In genomic region chr2:124751832-124752231, GRCm38 (mm10) we compare ENCODE assay signal across 30 mouse cellular contexts.
DNase-seq lines count a peak whose midpoint lies in the region; ATAC-seq lines count a peak whose summit lies in the region.
"Had no signal": no experiment of that assay in that cellular context is flagged by ENCODE, and none has a peak within 500 bp of the region (broad histone marks: within the 10 kb centered on the region; RNA-seq: fewer than 3 reads in every experiment).

No protein-coding gene starts in this region.

- H3K9ac ChIP-seq in hindbrain, embryonic 16.5 days (ENCODE audit: low read depth, low read length), result no peak overlapping the region
- no peak overlapping the region for H3K9ac ChIP-seq in intestine, embryonic 15.5 days
- H3K9ac ChIP-seq: heart, embryonic 15.5 days; hindbrain, embryonic 14.5 days; liver, embryonic 14.5 days; neural tube, embryonic 13.5 days; stomach, embryonic 15.5 days had no signal

- no peak overlapping the region for H3K27ac ChIP-seq in hindbrain, embryonic 16.5 days (ENCODE audit: low read depth, low read length)
- no peak overlapping the region for H3K27ac ChIP-seq in intestine, embryonic 15.5 days
- H3K27ac ChIP-seq: gastrocnemius, adult 2 months; heart, embryonic 15.5 days; hindbrain, embryonic 14.5 days; liver, embryonic 14.5 days; macrophage; neural tube, embryonic 13.5 days; stomach, embryonic 15.5 days had no signal

- intact Hi-C loops in left cerebral cortex, postnatal 4 days (cut with DNase I), result no loop called here

- no peak overlapping the region for H3K4me2 ChIP-seq in hindbrain, embryonic 16.5 days (ENCODE audit: low read length)
- H3K4me2 ChIP-seq in intestine, embryonic 15.5 days (replicated peaks), result no peak overlapping the region
- H3K4me2 ChIP-seq: heart, embryonic 15.5 days; hindbrain, embryonic 14.5 days; midbrain, embryonic 11.5 days; neural tube, embryonic 13.5 days; stomach, embryonic 15.5 days had no signal

- 78% methylated on average over 4 of the region's 4 CpGs for WGBS in hindbrain, embryonic 16.5 days
- 72% methylated on average over 4 of the region's 4 CpGs for WGBS in intestine, embryonic 15.5 days

- DNase-seq in spleen, postnatal 36 days (ENCODE audit: low spot score in 2 of 2), result peak; percentile 2 to 21
- no peak for DNase-seq in spleen, adult 18-20 months
- no peak for DNase-seq in gastrocnemius, postnatal 10 days
- no peak for DNase-seq in left cerebral cortex, postnatal 4 days
- DNase-seq: adrenal gland, adult 8-10 months; cerebellum, adult 11 months; cerebellum, adult 9-10 months; gastrocnemius, adult 2 months; heart, postnatal 36 days; kidney, postnatal 14 days; layer of hippocampus, adult 9-11 months; liver; lung, adult 2 months; lung, postnatal 10 days; thymus, postnatal 14 days had no signal

- no peaks in the 10 kb centered on the region for H3K9me3 ChIP-seq in hindbrain, embryonic 16.5 days (ENCODE audit: control insufficient read depth, low read length)
- no peaks in the 10 kb centered on the region for H3K9me3 ChIP-seq in intestine, embryonic 15.5 days
- H3K9me3 ChIP-seq: heart, embryonic 15.5 days; neural tube, embryonic 13.5 days; stomach, embryonic 15.5 days had no signal

- H3K4me3 ChIP-seq in hindbrain, embryonic 16.5 days (ENCODE audit: low read length), result no peak overlapping the region
- no peak overlapping the region for H3K4me3 ChIP-seq in intestine, embryonic 15.5 days (replicated peaks)
- H3K4me3 ChIP-seq: erythroblast, embryonic 14.5 days; gastrocnemius, adult 2 months; heart, embryonic 15.5 days; neural tube, embryonic 13.5 days; stomach, embryonic 15.5 days had no signal

- H3K27me3 ChIP-seq in hindbrain, embryonic 16.5 days (replicated peaks; ENCODE audit: control insufficient read depth, insufficient read depth, low read length), result no peaks in the 10 kb centered on the region
- H3K27me3 ChIP-seq in intestine, embryonic 15.5 days (replicated peaks), result no peaks in the 10 kb centered on the region
- H3K27me3 ChIP-seq: CH12.LX; heart, embryonic 15.5 days; neural tube, embryonic 13.5 days; stomach, embryonic 15.5 days had no signal

- no peaks in the 10 kb centered on the region for H3K4me1 ChIP-seq in hindbrain, embryonic 16.5 days (ENCODE audit: control insufficient read depth, insufficient read depth, low read depth, low read length)
- no peaks in the 10 kb centered on the region for H3K4me1 ChIP-seq in intestine, embryonic 15.5 days (replicated peaks)
- H3K4me1 ChIP-seq: stomach, embryonic 15.5 days had no signal

- no peaks in the 10 kb centered on the region for H3K36me3 ChIP-seq in hindbrain, embryonic 16.5 days (ENCODE audit: control insufficient read depth, insufficient read depth, low read length)
- no peaks in the 10 kb centered on the region for H3K36me3 ChIP-seq in intestine, embryonic 15.5 days
- H3K36me3 ChIP-seq: heart, embryonic 15.5 days; neural tube, embryonic 13.5 days; stomach, embryonic 15.5 days had no signal

- ATAC-seq in granulocyte monocyte progenitor cell, adult 5-6 weeks (replicated peaks; ENCODE audit: poor library complexity, severe bottlenecking), result peak; percentile 63
- ATAC-seq in megakaryocyte progenitor cell, adult 5-6 weeks (replicated peaks; ENCODE audit: poor library complexity), result peak; percentile 56
- ATAC-seq in hindbrain, embryonic 16.5 days, result no peak
- no peak for ATAC-seq in intestine, embryonic 15.5 days
- ATAC-seq: forebrain, embryonic 16.5 days; intestine, embryonic 16.5 days had no signal

Comparison
In these comparisons a context has a peak if more than half of its experiments do, and no peak if none do; other contexts are left out.
1. DNase-seq: peak in spleen, postnatal 36 days (2 of 2); none in spleen, adult 18-20 months (0 of 2), gastrocnemius, postnatal 10 days (single experiment) and left cerebral cortex, postnatal 4 days (single experiment).
2. ATAC-seq: peak in granulocyte monocyte progenitor cell, adult 5-6 weeks (single experiment) and megakaryocyte progenitor cell, adult 5-6 weeks (single experiment); none in hindbrain, embryonic 16.5 days (single experiment) and intestine, embryonic 15.5 days (single experiment).